Mouse (Mus musculus) activated CD4-positive, CD25-positive, alpha-beta regulatory T cell, adult 9 weeks (primary cell): ENCODE results near the gene Gm14444. TPM values are rescaled to one million over a fixed set of nuclear protein-coding genes. Genes with fewer than 3 reads are reported as not detected.

ENCODE experiments used
- polyA plus RNA-seq: library from polyadenylated mRNA; unstranded; fragments of 100-300 nt; shearing (Covaris generic); gene quantifications from one replicate; pipeline ENCODE4 v1.2.1, GENCODE M21; 2017

Gene Gm14444
- polyA plus RNA-seq = not detected

DNA sequence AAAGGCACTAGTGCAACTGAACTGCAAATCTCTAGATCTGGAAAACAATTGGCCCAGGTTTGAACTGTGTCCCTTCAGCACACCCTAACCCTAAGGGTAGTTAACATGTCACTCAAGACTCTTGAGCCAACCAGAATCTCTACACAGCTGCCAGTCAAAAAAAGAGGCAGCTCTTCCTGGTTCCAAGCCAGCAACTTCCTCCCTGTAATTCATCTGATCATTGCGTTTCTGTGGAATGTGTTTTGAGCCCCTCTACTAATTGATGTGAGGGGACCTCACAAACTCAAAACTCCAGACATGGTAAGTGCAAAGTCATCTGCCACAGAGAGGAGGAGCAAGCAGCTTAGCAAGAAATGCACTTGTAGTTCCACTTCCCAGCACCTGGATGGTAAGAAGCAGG lies at the start of gene Gm14444:
Gene Gm14444, plus strand, starts transcription at position 220 of the 400 bp plus-strand sequence.

GRCm38 (mm10) chr2:175067681-175068261 lies 57.7 kb downstream of the Gm14444 start, which contains the start of gene Gm14393:
TSS of gene Gm14393 (minus strand) at chr2:175067781.

Other genes starting within 250 kb of the Gm14444 start
- gene Edn3, start 249.6 kb upstream of the Gm14444 start, polyA plus RNA-seq = not detected
- not detected for gene Gm14393, start 57.5 kb downstream of the Gm14444 start, polyA plus RNA-seq
- 3.5 TPM for gene Gm14399, start 131.8 kb downstream of the Gm14444 start, polyA plus RNA-seq
- 0.07 TPM for gene Gm14443, start 165.6 kb downstream of the Gm14444 start, polyA plus RNA-seq
- gene Gm14391, start 196.7 kb downstream of the Gm14444 start, polyA plus RNA-seq = 9.5 TPM